Mouse (Mus musculus): ENCODE results near the gene Pkn3.

Gene Pkn3

GRCm38 (mm10) chr2:30095882-30096527, 18.5 kb downstream of the Pkn3 start:
- DNase-seq (ENCODE audit: low read depth, low spot score), result peak; percentile 75

DNA sequence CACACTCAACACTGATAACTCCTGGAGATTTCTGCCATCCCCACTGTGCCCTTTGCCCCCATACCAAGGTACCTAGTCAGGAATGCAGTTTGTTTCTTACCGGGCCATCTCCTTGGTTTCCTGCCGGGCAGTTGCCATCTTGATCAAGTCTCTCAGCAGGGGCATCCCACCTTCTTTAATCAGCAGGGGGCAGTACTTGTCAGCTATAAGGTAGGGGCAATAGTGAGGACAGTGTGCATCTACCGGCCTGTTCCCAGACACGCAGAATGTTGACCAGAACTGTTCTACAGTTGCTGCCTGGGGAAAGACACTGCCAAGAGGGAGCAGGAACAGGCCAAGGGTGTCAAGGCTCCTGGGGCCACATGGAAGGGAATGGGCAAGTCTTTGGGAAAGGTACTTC, 22.7 kb downstream of the Pkn3 start:
- no peak for DNase-seq (ENCODE audit: low read depth, low spot score)

- DNase-seq (ENCODE audit: low read depth, low spot score), result peak; percentile 80
Measured at GRCm38 (mm10) chr2:30106364-30106763, 28.9 kb downstream of the Pkn3 start.

GRCm38 (mm10) chr2:30107646-30108045, 30.2 kb downstream of the Pkn3 start:
- DNase-seq (ENCODE audit: low read depth, low spot score), result no peak

- no peak for DNase-seq (ENCODE audit: low read depth, low spot score)
Measured at GRCm38 (mm10) chr2:30108260-30108659, 30.8 kb downstream of the Pkn3 start.

DNA sequence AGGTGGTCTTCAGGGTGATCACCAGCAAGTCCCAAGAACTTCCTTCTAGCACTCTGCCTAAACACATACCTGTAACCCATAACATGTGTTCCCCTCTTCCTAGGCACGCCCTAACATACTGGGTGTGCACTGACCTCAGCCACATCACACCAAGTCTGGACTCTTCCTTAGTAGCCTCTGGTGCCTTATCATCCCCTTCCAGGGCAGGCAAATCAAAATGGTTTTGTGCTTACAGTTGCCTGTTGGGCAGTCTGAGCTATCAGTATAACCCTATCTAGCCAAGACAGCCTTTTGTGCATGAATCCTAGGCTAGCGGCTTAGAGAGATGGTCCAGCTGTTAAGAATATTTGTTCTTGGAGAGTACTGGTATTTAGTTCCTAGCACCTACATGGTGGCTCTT, 34.0 kb downstream of the Pkn3 start:
- DNase-seq (ENCODE audit: low read depth, low spot score), result no peak

DNA sequence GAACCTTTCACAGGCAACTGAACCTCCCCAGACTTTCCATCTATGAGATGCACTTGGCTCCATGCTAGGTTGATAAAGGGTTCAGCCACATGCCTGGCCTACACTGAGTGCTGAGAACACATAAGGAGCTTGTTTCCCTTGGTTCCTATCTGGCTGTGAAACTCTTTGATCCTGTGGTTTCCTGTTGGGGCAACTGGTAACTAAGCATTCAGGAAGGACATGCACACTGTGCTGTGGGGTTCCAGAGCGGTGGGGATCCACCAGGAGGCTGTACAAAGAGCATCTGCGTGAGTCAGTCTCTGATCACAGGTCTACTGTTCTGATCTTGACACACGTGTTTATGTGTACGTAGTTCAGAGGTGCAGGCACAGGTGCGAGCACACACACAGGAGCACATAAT, 35.1 kb downstream of the Pkn3 start:
- DNase-seq (ENCODE audit: low read depth, low spot score), result no peak

DNA sequence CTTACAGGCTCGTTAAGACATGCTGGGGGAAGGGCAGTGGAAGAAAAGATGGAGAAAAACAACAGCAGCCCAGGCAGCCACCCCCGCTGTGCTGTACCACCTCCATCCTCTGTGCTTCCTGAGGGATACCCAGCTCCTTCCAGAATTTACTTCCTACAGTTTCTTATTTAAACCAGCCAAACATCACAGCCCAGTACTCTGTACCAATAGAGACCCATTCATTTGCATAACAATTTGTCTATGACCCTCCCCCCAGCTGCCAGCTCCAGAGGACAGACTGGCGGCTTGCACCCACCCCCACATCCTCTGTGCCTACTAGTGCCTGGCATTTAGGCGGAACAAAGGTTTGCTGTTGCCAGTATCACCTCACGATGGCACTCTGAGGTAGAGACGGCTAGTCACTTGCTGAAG, 42.2 kb downstream of the Pkn3 start:
- DNase-seq (ENCODE audit: low read depth, low spot score), result peak; percentile 58

DNA sequence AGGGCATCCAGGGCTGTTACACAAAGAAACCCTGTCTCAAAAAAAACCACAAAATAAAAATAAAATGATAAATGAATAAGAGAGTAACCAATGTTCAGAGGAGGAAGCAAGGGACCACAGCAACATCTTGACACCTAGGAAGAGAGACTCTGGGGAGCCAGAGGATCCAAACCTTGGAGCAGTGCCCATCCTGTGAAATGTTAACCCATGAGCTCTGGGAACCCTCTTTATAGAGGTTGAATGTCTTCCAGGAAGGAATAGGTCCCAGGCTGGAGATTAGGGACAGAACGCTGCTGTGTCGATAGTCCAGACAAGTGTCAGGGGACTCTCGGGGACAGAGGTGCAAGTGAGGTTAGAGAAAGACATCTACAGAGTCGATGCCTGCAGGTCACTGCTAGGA, 42.8 kb downstream of the Pkn3 start:
- no peak for DNase-seq (ENCODE audit: low read depth, low spot score)

- DNase-seq (ENCODE audit: low read depth, low spot score), result no peak
Measured at GRCm38 (mm10) chr2:30122766-30123165, 45.3 kb downstream of the Pkn3 start.

DNA sequence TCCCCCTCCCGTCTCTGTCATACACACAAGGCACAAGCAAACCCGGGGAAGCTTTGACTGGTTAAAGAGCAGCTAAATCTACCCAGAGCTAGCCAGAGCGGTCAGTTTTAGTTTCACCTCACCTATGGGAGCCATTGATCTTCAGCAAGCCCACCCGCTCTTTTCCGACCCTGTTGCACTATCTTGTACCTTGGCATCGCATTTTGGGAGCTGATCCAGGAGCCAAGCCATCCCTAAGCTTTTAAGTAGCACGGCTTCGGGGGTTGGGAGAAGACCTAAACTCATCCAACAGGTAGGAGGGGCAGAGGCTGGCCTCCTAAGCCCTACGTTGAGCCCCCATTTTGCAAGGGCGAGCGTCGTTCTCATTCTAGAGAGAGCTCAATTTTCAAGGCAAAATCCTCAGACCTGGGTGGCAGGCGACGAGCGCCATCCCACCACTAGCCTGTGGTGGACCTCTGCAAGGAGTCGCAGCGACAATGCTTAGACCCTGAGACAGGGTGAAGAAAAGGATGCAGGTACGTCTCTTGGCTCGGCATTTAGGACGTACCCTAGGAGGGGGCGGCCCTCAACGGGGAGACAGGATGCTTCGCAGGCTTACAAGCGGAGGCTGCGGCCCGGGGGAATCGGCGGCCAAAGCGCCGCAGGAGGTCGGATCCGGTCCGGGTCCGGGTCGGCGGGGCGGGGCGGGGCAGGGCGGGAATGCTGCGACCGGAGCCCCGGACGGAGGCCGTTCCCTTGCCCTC, 46.4 kb downstream of the Pkn3 start:
- no peak for DNase-seq (ENCODE audit: low read depth, low spot score)

- DNase-seq (ENCODE audit: low read depth, low spot score), result peak; percentile 96
Measured at GRCm38 (mm10) chr2:30124472-30125274, 47.2 kb downstream of the Pkn3 start, which contains the start of gene Zer1. Gene Zer1, minus strand, starts transcription at chr2:30124585.

DNA sequence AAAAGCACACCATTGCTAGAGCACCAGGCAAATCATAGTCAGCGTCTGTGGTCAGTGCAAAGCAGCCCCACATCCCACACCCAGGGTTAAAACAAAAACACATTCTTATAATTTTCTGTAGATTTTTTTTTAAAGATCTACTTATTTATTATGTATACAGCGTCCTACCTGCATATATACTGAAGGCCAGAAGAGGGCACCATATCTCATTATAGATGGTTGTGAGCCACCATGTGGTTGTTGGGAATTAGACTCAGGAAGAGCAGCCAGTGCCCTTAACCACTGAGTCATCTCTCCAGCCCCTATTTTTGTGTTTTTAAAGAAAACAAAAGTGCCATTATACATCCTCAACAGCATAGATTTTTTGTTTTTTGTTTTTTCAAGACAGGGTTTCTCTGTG, 51.3 kb downstream of the Pkn3 start:
- DNase-seq (ENCODE audit: low read depth, low spot score), result peak; percentile 71

DNA sequence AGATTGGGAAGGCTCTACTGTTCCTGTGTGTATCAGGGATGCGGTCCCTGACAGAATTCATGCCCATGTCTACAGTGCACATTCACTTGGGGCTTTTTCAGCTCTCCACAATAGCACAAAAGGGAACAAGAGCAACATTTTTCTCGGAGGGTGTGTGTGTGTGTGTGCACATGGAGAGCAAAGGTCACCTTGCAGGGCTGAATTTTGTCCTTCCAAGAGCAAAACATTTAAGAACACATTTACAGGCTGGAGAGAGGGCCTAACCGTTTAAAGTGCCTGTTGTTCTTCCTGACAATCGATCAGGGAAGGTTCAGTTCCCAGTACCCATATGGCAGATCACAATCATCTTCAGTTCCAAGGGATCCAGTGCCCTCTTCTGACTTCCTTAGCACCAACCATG, 52.7 kb downstream of the Pkn3 start:
- DNase-seq (ENCODE audit: low read depth, low spot score), result peak; percentile 51

DNA sequence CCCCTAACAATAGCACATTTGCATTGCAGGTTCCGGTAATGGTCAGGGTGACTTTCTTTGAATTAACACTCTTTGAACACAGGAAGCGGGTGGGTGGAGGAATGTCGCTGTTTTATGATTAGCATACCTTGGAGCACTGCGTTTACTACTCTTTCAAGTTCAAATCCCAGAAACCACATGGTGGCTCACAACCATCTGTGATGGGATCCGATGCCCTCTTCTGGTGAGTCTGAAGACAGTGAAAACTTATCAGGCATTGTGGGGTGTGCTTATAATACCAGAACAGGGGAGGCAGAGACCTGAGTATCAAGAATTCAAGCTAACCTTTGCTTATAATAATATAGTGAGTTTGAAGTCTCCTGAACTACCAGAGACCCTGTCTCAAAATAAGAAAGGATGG, 53.8 kb downstream of the Pkn3 start:
- peak; percentile 76 for DNase-seq (ENCODE audit: low read depth, low spot score)

GRCm38 (mm10) chr2:30132801-30133612, 55.5 kb downstream of the Pkn3 start:
- DNase-seq (ENCODE audit: low read depth, low spot score), result peak; percentile 66

DNA sequence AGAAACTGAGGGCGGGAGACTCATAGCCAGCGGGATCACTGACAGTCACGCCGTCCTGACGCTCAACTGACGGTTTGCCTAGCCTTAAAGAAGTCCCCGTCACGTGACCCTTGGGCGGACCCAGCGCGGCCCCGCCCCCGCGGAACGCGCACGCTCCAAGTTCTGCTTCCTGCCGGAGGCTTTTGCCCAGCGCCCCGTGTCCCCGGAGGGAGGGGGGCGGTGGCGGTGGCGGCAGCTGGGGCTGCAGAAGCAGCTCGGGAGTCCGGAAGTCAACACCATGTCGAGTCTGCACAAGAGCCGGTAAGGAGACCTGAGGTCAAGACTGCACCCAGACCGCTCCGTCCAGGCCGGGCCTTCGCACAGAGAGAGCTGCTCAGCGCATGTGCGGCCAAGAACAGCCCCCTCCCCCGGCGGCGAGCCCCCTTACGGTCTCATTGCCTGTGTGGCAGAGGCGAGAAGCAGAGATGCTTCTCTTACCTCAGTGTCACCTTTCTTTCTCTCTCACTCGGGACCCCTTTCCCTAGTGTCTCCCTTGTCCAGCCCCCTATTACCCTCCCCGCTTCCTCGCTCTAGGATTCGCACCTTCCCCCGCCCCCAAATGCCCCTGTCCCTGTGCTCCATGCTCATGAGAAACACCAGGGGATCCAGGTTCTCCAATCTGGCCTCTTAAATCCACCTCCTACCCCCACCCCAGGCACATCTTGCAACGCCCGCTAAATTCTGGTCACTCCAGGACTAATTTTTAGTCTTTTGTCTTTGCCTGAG, 56.3 kb downstream of the Pkn3 start, which contains the start of gene Tbc1d13:
Gene Tbc1d13, plus strand, starts transcription at position 134 of the 765 bp plus-strand sequence.
- peak; percentile 99 for DNase-seq (ENCODE audit: low read depth, low spot score)

DNA sequence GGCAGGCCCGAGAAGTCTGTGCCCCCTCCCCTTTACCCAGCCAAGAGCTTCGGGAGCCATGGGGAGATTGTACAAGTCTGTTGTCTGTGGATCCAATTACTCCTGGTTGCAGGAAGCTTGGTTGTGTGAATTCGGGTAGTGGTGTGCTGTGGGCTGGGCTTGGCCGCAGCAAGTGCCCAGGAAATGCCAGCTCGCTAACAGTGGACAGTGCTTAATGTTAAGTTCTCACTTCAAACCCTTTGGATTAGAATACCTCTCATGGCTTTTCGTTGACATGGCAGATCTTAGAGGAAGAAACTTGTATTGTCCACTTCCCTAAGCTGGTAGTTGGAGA, 56.9 kb downstream of the Pkn3 start:
- DNase-seq (ENCODE audit: low read depth, low spot score), result no peak

DNA sequence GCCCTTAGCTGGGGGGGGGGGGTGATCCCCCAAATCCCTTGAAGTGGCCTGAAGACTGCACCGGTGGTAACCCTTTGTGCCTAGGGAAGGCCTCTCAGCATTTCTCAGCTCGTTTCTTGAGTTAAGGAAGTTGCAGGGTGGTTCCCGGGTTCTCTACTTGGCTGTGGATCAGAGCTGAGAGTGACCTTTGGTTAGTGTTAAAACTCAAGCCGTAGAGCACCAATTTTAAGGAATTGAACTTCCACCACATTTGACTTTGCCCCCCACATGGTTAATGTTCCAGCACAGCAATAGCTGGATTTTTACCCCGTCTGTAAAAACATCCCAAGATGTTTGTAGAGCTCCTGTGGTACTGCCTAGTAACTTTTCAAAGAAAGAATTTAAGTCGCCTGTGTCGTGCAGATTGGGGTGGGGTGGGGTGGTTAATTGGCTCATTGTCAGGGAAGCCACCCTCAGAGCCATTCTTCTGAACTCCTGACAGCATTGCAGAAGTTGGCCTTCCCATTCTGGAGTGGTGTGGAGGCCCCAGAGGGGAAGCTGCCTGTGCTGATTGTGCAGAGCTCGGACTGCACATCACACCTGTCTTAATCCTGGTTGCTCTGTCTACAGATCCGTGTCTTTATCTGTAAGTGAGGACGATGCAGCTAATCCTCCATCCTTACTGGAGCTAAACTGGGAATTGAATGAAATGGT, 57.6 kb downstream of the Pkn3 start:
- DNase-seq (ENCODE audit: low read depth, low spot score), result peak; percentile 93

- DNase-seq (ENCODE audit: low read depth, low spot score), result no peak
Measured at GRCm38 (mm10) chr2:30136458-30136857, 59.0 kb downstream of the Pkn3 start.
